Mouse (Mus musculus): ENCODE measurements around the gene Tgds. TPM values are rescaled to one million over a fixed set of nuclear protein-coding genes. Genes with fewer than 3 reads are reported as not detected.

Gene Tgds
- total RNA-seq, 1 experiment from 2014 or later: 25.2 TPM

DNA sequence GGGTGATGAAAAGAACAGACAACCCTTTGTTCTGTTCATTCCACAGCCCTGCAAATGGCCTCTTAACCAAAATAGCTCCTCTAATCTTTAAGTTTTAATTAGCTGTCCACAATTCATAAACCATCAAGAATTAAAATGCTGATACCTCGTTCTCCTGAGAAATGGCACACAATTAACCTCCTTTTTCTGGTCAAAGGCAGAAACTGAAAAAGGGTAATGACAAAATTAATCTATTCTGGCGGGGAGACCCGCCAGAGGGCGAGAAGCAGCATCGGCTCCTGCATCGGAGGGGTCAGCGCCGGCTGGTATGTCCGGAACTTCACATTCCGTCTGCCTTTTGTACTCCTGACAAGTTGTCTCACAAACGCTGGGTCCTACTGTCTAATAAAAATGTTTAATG, 51.9 kb downstream of the Tgds start:
- ATAC-seq (replicated peaks; ENCODE audit: insufficient number of reproducible peaks, low FRiP score, low TSS enrichment, poor library complexity, severe bottlenecking): no peak

DNA sequence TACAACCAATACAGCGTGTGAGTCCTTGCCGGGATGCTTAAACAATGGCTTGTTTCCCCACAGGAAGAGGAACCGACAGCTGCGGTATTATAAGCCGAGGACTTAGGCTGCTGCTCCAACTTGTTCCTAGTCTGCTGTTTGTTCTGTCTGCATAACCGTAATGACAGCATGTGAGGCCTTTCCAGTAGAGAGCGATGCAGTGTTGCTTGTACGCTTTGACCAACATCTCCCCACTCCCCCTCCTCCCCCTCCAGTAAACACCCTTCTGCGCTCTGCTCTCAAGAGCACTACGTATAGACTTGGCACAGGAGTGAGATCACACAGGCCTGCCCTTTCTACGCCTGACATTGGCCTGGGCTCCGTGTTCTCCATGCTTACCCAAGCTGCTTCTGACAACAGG, 62.5 kb downstream of the Tgds start:
- no peak for ATAC-seq (replicated peaks; ENCODE audit: insufficient number of reproducible peaks, low FRiP score, low TSS enrichment, poor library complexity, severe bottlenecking)

DNA sequence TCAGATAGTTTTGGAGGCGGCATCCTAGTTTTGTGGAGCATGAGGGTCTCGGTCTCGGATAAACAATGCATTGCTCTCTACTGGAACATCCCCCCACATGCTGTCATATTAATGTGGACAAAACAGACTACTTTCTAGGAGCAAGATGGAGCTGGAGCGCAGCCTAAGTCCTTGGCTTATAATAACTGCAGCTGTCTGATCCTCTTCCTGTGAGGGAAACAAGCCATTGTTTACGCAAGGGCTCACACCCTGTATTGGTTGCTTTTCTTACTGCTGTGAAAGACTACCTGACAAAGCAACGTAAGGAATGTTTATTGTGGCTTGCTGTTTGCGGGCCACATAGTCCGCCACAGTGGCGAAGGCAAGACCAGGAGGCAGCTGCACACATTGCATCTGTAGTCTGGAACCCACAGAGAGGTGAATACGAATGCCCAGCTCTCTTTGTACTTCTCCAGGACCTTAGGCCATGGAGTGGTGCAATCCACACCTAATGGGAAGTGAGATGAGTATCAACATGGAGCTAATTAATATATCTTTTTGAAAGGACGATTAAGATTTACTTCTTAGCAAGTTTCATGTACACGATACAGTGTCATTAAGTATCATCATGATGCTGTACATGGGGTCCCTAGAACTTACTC, 63.0 kb downstream of the Tgds start:
- ATAC-seq (replicated peaks; ENCODE audit: insufficient number of reproducible peaks, low FRiP score, low TSS enrichment, poor library complexity, severe bottlenecking): no peak

Other genes starting within 250 kb of the Tgds start
- gene Dct, start 80.5 kb downstream of the Tgds start, total RNA-seq (2017): not detected in 3 replicates
- gene Gpr180, start 4.4 kb upstream of the Tgds start, total RNA-seq (2017): 9.7 to 15.5 TPM (median 11.2 TPM) in 3 replicates
- not detected in 3 replicates for gene Sox21, start 104.3 kb upstream of the Tgds start, total RNA-seq (2017)
- not detected in 3 replicates for gene Gm9376, start 134.2 kb upstream of the Tgds start, total RNA-seq (2017)